Mouse (Mus musculus) splenic B cell, adult 2 months (primary cell): ENCODE data around the gene Brd3.

Experiments
- DNase-seq: peaks from one replicate; pipeline ENCODE4 v3.0.0-alpha.2; 2011; ENCODE audit warnings: low read depth, low spot score
- H3K27me3 ChIP-seq: 2 replicates; pipeline ENCODE4 v1.6.1; 2012; ENCODE audit warnings: mild to moderate bottlenecking, low read length, moderate library complexity, mixed read lengths; ENCODE audit not compliant: control insufficient read depth, poor library complexity, insufficient read depth, severe bottlenecking
- H3K36me3 ChIP-seq: 2 replicates; pipeline ENCODE4 v1.6.1; 2012; ENCODE audit warnings: mild to moderate bottlenecking, low read length, moderate library complexity, mixed read lengths; ENCODE audit not compliant: control insufficient read depth, poor library complexity, insufficient read depth, severe bottlenecking

Brd3 gene

DNA sequence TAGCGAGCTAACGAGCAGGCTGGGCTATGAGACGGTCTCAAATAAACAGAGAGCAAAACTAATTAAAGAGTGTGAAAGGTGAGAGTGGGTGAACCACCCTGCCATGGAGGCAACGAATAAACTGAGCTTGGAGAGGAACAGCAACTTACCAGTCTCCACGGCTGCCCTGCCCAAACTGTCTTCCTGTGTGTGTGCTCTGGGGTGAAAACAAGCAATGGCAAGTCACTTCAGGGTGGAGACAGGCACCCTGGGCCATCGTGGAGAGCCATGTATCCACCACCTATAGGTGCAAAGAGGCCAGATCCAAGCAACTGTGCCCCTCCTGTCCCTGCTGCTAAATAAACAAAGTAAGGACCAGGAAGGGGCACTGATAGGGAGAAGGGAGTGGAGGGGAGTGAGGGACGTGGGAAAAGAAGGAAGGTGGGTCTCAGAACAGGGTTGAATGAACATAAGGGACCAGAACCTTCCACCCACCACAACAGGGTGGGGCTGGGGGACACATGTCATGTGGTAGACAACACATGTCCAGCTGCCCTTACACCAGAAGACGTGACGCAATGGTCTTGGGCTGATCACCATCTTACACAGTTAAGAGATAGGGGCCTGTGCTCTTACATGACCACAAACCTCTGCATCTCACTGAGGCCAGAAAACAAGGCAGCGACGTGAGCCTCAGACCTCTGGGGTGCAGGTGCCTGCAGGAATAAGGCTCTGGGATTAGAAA lies 92.2 kb downstream of the Brd3 start:
- Histone ChIP-seq H3K27me3 (no peaks in the 10 kb centered on the region), H3K36me3 (no peaks in the 10 kb centered on the region)
- peak; percentile 65 for DNase-seq

DNA sequence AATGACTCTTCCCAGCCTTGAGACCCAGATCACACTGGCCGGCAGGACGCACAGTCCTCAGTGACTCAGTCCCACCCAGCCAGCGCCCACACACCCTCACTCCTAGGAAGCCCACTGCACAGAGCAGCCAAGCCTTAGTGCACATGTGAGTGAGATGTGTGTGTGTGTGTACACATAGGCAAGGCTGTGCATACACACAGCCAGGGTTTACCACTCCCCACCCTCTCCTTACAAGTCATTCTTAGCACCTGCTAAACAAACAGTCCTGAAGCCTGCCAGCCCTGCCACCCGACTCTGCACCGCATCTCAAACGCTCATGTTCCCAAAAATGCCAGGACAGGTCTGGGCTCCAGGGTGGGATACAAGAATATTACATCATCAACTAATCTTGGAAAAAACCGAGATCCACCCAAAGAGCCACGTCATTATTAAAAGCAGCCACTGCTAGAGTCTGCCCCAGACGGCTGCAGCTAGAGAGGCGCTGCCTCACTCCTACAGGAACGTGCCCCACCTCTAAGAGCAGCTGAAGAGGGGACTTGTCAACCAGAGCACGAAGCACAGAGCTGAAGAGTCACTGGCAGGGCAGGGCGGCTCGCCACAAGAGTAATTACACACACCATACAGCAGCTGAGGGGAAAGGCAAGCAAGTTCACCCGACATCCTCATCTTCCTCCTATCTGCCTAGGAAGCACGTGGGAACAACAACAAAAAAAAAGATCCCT lies 93.4 kb downstream of the Brd3 start:
- H3K36me3 ChIP-seq, result no peaks in the 10 kb centered on the region
- DNase-seq, result peak; percentile 37
- H3K27me3 ChIP-seq, result no peaks in the 10 kb centered on the region

DNA sequence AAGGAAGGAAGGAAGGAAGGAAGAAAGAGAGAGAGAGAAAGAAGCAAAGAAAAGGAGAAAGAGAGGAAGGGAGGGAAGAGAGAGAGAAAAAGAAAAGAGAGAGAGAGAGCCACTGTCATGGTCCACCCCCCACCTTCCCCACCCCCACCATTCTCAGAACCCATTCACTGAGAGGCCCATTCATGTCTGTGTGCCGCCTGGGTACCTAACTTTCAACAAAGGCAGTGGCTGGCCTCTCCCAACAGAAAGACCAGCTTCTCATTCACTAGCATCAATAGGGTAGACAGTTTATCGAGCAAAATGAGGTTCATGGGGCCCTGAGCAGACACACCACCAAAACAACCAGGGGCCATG lies 93.9 kb downstream of the Brd3 start:
- DNase-seq, result no peak
- H3K27me3 ChIP-seq, result no peaks in the 10 kb centered on the region
- H3K36me3 ChIP-seq, result no peaks in the 10 kb centered on the region

DNA sequence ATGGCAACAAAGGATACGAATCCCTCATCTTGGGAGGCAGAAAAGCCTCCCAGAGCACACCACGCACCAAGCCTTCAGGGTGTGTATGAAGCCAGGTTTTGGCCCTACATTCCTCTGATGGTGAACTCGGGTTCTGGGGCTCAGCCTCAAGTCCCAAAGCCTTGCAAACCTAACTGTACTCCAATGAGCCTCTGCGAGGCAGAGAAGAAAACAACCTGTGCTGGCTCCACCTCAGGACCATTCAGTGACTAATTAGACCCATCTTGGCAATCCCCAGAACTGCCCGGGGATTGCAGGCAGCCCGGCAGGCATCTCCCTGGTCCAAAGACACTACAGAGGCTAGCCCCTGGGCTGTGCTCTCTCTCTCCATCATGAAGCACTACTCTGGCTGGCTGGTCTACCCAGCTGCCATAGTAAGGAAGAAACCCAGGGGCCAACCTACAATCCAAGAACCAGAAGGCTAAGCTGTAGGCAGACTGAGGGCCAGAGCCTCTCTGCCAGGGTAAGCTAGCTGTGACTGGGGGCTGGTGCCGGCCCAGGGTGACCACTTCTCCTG lies 95.1 kb downstream of the Brd3 start:
- DNase-seq, result no peak
- no peaks in the 10 kb centered on the region for H3K36me3 ChIP-seq

DNA sequence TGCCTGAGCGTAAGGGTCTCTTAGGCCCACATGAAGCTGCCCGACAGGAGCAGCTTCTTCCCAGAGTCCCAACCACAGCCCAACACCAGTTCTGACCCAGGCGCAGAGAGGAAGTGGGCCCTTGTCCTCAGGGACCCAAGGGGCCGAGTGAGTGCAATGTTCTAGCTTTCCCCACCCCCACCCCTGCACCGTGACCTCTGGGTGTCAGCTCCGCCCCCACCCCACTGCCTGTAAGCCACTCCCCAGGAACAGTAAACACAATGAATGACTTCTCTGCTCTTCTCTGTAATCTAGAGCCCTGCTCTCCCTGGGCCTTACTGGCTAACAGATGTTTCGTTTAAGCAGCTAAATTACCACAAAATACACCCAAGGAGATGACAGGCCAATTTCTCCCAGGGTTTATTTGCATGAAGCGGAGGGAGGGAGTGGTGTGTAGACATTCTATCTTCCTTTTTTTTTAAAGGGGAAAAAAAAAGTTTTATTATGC lies 95.7 kb downstream of the Brd3 start:
- Histone ChIP-seq H3K36me3 (no peaks in the 10 kb centered on the region), H3K27me3 (no peaks in the 10 kb centered on the region)
- peak; percentile 82 for DNase-seq

More for the DNA sequence above, 95.1 kb downstream of the Brd3 start:
- H3K27me3 ChIP-seq, result no peaks in the 10 kb centered on the region

DNA sequence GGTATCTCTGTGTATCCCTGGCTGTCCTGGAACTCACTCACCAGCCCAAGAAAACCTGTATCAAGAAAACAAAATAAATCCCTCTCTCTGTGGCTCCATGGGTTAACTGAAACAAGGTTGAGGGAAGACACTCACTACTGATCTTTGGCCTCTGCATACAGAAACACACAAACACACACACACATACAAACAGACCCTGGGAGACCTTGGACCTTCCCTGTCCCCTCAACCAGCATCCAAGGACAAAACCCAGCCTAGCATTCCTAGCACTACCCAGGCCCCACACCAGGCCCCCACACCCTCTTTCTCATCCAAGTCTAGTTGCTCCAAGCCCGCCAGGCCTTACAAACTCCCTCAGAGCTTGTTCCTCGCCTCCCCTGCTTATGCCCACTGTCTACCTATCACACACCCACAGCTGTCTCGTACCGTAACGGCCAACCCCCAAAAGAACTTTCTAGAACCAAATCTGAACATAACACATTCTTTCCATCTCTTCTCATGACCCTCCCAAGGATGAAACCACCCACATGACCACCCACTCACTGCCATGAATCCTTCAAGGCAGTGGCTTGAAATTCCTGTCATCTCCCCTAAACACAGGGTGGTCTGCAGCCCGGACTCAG lies 96.8 kb downstream of the Brd3 start:
- H3K36me3 ChIP-seq, result no peaks in the 10 kb centered on the region
- peak; percentile 67 for DNase-seq

DNA sequence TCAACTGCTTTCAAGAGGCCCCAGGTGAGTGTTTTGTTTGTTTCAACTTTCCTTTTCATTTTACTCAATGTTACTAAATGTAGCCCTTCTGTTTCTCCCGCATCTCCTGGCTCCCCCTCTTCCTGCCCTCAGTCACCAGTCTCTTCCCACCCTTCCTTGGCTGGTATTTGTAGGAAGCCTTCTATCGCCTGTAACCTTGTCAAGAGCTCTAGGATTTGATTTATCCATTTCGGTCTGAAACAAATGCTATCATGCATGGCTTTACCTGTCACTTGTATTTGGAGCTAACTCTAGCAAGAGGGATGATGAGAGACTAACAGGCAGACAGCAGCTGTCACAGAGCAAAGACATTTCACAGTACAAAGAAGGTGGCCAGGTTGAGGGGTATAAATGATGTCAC lies 99.3 kb downstream of the Brd3 start:
- Histone ChIP-seq H3K27me3 (no peaks in the 10 kb centered on the region), H3K36me3 (no peaks in the 10 kb centered on the region)
- no peak for DNase-seq

More for the DNA sequence above, 96.8 kb downstream of the Brd3 start:
- H3K27me3 ChIP-seq, result no peaks in the 10 kb centered on the region

DNA sequence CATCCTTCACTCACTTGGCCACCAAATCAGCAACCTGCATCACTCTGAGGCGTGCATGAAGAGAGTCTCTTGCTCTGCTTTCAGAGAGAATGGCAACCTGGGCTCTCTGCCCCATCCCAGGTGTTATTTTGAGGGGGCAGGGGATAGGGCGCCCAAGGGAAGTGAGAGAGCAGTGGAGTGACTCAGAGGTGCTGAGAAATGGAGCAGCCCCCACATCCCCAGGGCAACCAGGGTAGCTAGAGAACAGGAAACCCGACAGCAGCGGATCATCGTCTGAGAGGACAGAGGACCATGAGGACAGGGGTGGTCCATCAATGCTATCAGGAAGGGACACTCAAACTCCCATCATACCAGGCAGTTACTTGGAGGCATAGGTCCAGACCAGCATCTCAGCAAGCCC lies 100.5 kb downstream of the Brd3 start:
- DNase-seq, result peak; percentile 69
- Histone ChIP-seq H3K27me3 (no peaks in the 10 kb centered on the region), H3K36me3 (no peaks in the 10 kb centered on the region)

DNA sequence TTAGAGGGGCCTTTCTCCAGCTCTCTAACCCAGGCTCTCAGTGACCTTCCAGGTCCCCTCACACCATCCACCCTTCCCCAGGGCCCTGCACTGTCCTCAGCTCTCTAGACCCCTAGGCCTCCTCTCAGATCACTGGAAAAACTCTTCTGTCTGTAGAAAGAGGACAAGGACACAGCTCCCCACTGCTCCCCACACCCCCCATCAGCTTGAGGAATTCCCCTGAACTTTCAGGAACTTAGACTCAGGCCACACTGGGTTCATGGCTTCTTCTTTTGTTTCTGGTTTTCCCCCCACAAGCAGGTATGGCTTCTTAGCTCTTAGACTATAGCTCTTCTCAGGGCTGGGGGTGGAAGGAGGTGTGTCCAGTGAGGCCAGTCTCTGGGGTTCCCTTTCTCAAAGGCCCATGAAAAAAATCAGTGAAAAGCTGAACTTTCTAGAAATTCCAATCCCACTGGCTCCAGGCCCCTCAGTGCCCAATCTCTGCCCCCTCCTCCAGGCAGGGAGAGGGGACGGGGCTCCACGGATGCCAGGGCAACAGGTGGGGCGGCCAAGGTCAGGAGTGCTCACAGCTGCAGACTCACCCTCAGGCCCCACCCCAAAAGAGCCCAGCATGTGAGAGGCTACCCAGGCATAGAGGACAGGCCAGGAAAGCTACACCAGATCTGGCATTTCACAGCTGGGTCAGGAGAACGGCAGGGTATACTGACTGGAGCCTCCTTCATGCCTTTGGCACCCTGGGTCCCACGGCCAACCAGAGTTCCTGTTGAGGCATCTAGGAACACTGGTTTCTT lies 102.2 kb downstream of the Brd3 start:
- DNase-seq, result peak; percentile 77
- Histone ChIP-seq H3K36me3 (no peaks in the 10 kb centered on the region), H3K27me3 (no peaks in the 10 kb centered on the region)

DNA sequence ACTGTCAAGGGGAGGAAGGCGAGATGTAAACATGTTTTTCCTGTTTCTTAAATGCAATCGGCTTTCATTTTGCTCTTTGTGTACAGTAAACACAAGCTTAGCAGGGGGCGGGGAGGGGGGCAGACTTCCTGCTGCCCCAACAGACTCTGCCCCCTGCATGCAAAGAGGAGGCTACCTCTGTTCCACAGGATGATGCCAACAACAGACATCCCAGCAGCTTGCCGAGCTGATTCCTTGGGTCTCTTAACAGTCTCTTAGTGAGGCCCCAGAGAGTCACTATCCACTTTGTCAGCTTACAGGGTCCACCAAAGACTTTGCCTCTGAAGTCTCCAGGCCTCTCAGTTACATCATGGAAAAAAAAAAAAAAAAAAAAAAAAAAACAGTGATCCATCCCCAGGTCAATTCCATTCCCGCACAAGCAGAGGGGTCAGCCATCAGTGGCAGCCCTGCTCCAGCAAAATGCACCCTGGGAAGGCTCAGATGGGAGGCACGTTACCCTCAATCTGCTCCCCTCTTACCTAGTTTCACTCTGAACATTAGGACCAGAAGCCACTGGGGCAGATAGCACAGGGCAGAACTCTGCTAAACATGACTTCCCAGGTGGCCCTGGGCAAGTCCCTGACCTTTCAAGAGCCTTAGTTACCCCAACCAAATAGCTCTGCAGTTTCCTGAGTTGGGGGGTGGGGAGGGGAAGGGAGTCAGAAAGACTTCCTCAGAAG lies 102.9 kb downstream of the Brd3 start:
- DNase-seq, result peak; percentile 70
- no peaks in the 10 kb centered on the region for H3K36me3 ChIP-seq
- H3K27me3 ChIP-seq, result no peaks in the 10 kb centered on the region

DNA sequence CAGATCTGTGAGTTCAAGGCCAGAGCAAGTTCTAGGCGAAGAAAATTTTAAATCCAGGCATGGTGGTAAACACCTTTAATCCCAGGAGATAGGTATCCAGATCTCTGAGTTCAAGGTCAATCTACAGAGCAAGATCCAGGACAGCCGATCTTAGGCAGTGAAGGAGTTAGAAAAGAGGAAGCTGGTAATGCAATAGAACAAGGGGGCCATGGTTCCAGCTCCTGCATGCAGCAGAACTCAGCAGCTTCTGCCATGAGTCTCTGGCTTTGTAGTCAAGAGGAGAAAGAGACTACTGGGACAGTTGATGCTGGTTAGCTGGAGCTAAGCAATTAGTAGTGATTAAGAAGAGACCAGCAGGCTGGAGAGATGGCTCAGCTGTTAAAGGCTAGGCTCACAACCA lies 105.9 kb downstream of the Brd3 start:
- Histone ChIP-seq H3K27me3 (no peaks in the 10 kb centered on the region), H3K36me3 (no peaks in the 10 kb centered on the region)
- DNase-seq, result peak; percentile 58

DNA sequence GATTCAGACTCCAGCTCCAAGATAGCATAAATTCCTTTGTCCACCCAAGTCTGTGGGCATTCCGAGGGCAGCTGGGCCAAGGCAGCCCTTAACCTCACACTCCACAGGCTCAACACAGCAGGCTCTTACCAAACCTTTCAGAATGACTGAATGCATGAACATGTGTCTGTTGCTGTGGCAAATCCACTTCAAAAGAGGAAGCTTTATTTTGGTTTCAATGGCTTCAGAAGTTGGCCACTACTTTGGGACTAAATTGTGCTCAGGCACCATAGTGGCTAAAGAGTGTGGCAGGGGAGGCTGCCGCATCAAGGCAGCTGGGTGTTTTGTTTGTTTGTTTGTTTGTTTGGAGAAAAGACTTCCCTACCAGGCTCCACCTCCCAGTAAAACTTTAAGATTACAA lies 107.4 kb downstream of the Brd3 start:
- DNase-seq, result peak; percentile 39
- H3K36me3 ChIP-seq, result no peaks in the 10 kb centered on the region
- H3K27me3 ChIP-seq, result no peaks in the 10 kb centered on the region

DNA sequence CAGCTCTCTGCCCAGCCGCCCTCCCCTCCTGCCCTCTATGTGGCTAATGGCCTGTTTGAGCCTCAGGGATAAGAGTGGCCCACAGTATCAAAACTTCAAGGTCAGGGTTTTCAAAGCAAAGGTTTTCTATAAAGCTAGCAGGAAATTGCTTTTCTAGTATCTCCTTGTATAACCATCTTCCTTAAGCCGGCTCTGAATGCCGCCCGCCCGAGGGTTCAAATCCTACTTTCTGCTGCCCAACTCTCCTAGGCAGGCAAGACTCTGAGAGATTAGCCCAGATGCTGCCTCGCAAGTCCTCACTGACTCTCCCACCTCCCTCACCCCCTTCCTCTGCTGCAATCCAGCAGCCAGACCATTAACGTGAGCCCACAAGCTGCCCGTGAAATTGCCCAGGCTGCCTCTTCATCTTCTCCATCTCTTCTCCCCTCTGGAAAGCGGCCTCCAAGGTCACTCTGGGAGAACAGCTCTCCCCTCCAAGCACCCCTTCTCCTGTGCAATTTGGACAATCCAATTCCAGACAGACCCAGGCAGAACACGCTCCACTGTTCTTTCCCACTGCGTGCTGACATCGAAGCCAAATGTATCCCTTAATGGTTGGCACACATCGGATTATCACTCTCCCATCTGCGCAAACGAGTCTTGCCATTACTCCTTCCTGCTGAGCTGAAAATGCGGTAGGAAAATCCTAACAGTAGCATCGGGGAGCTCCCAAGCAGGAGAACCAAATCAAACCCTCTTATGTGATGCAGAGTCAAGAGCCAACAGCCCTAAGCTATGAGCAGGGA lies 110.6 kb downstream of the Brd3 start:
- Histone ChIP-seq H3K36me3 (no peaks in the 10 kb centered on the region; the same call in 1 of the 2 replicates), H3K27me3 (no peaks in the 10 kb centered on the region)
- DNase-seq, result no peak
